Mouse (Mus musculus) CH12.LX (cell line): ENCODE data around the gene Rora. TPM values are rescaled to one million over a fixed set of nuclear protein-coding genes. Genes with fewer than 3 reads are reported as not detected.
A peak's percentile ranks its signal among the peaks of the same experiment; 100 is the strongest.

ENCODE experiments used
- DNase-seq: peaks from one replicate; pipeline ENCODE4 v3.0.0-alpha.2; 2013; ENCODE audit errors: extremely low read depth
- H3K27ac ChIP-seq: 2 replicates; pipeline ENCODE4 v1.5.1; 2012; ENCODE audit warnings: low read depth, mild to moderate bottlenecking, control low read depth, moderate library complexity; ENCODE audit not compliant: insufficient read depth
- H3K27me3 ChIP-seq: replicated peaks from 2 replicates; pipeline ENCODE3; 2012; ENCODE audit warnings: inconsistent platforms
- H3K36me3 ChIP-seq, 2 experiments: replicated peaks in 1 of 2; 2 replicates each; pipeline versions ENCODE3 to v1.6.1; 2012; ENCODE audit warnings: inconsistent platforms in 1 of 2, low read length in 1 of 2, mild to moderate bottlenecking in 1 of 2, mixed read lengths in 1 of 2, moderate library complexity in 1 of 2; ENCODE audit not compliant: control insufficient read depth in 1 of 2, insufficient read depth in 1 of 2
- H3K4me1 ChIP-seq, 2 experiments: 2 replicates each; pipeline ENCODE4 v1.6.1; 2012; ENCODE audit warnings: inconsistent platforms in 1 of 2, moderate library complexity in 1 of 2; ENCODE audit not compliant: insufficient read depth in 2 of 2, control insufficient read depth in 1 of 2
- H3K4me2 ChIP-seq: 2 replicates; pipeline ENCODE4 v1.6.1; 2012; ENCODE audit warnings: low read depth, mild to moderate bottlenecking, control low read depth; ENCODE audit not compliant: poor library complexity, insufficient read depth, severe bottlenecking
- H3K4me3 ChIP-seq, 3 experiments: fragments of 150-350 bp in 1 of 3; sonication (generic) in 1 of 3; replicated peaks in 1 of 3; 2 replicates each; pipeline versions ENCODE3 to v1.5.1; 2011 to 2012; ENCODE audit warnings: low read depth in 2 of 3, low read length in 2 of 3, mild to moderate bottlenecking in 2 of 3, moderate library complexity in 2 of 3, control low read depth in 1 of 3, improper control_type of control experiment in 1 of 3, inconsistent platforms in 1 of 3, mixed read lengths in 1 of 3; ENCODE audit not compliant: poor library complexity in 1 of 3
- H3K79me2 ChIP-seq: replicated peaks from 2 replicates; pipeline ENCODE4 v1.6.1; 2012; ENCODE audit warnings: mild to moderate bottlenecking, moderate library complexity; ENCODE audit not compliant: control insufficient read depth, poor library complexity, insufficient read depth, severe bottlenecking; ENCODE audit errors: extremely low read depth
- H3K9ac ChIP-seq: 2 replicates; pipeline ENCODE4 v1.6.1; 2012; ENCODE audit warnings: low read depth, mild to moderate bottlenecking, control low read depth, moderate library complexity; ENCODE audit not compliant: insufficient read depth
- H3K9me3 ChIP-seq: replicated peaks from 2 replicates; pipeline ENCODE3; 2012; ENCODE audit warnings: low read length, inconsistent platforms, mixed read lengths
- CHD1 ChIP-seq: IDR thresholded peaks from 2 replicates; pipeline ENCODE4 v1.6.1; 2012; ENCODE audit warnings: low read depth, low read length, improper control_type of control experiment, inconsistent platforms
- ELF1 ChIP-seq: IDR thresholded peaks from 2 replicates; pipeline ENCODE4 v1.6.1; 2014; ENCODE audit warnings: low read depth, mild to moderate bottlenecking, inconsistent platforms, low read length, improper control_type of control experiment
- ETS1 ChIP-seq: conservative IDR thresholded peaks from 2 replicates; pipeline ENCODE4 v1.6.1; 2012; ENCODE audit warnings: low read depth, mild to moderate bottlenecking, inconsistent platforms, low read length, improper control_type of control experiment, moderate library complexity
- HCFC1 ChIP-seq: IDR thresholded peaks from 2 replicates; pipeline ENCODE4 v1.6.1; 2012; ENCODE audit warnings: low read depth, mild to moderate bottlenecking, inconsistent platforms, low read length, improper control_type of control experiment
- JUN ChIP-seq: IDR thresholded peaks from 2 replicates; pipeline ENCODE4 v1.6.1; 2011; ENCODE audit warnings: low read depth, mild to moderate bottlenecking, low read length, improper control_type of control experiment, moderate library complexity; ENCODE audit not compliant: insufficient read depth
- JUND ChIP-seq: conservative IDR thresholded peaks from 2 replicates; pipeline ENCODE4 v1.6.1; 2011; ENCODE audit warnings: low read depth, low read length, improper control_type of control experiment
- MAFK ChIP-seq: IDR thresholded peaks from 2 replicates; pipeline ENCODE4 v1.6.1; 2011; ENCODE audit warnings: low read length, improper control_type of control experiment; ENCODE audit not compliant: insufficient replicate concordance
- MEF2A ChIP-seq: IDR thresholded peaks from 2 replicates; pipeline ENCODE4 v1.6.1; 2014; ENCODE audit warnings: low read depth, mild to moderate bottlenecking, inconsistent platforms, low read length, improper control_type of control experiment, borderline replicate concordance
- MXI1 ChIP-seq: IDR thresholded peaks from 2 replicates; pipeline ENCODE4 v1.6.1; 2011; ENCODE audit warnings: mild to moderate bottlenecking, low read depth, low read length, improper control_type of control experiment
- NRF1 ChIP-seq: IDR thresholded peaks from 2 replicates; pipeline ENCODE4 v1.6.1; 2014; ENCODE audit warnings: low read depth, mild to moderate bottlenecking, inconsistent platforms, low read length, improper control_type of control experiment, moderate library complexity
- PAX5 ChIP-seq: IDR thresholded peaks from 2 replicates; pipeline ENCODE4 v1.6.1; 2012; ENCODE audit warnings: low read length, inconsistent platforms, mixed read lengths
- POLR2AphosphoS2 ChIP-seq: IDR thresholded peaks from 2 replicates; pipeline ENCODE4 v1.6.1; 2011; ENCODE audit warnings: low read depth, low read length, improper control_type of control experiment
- SIN3A ChIP-seq: IDR thresholded peaks from 2 replicates; pipeline ENCODE4 v1.6.1; 2012; ENCODE audit warnings: low read length, improper control_type of control experiment, inconsistent platforms
- TBP ChIP-seq: conservative IDR thresholded peaks from 2 replicates; pipeline ENCODE4 v1.6.1; 2011; ENCODE audit warnings: low read depth, low read length, improper control_type of control experiment
- ZNF384 ChIP-seq: IDR thresholded peaks from 2 replicates; pipeline ENCODE4 v1.6.1; 2012; ENCODE audit warnings: low read depth, low read length, improper control_type of control experiment, inconsistent platforms
- dilution Hi-C: fragments of 300-500 bp; cut with MboI; formaldehyde crosslinking; loops from 2 replicates; pipeline ENCODE4 v1.14.3; 2020; ENCODE audit warnings: low sequenced_read_pairs; ENCODE audit not compliant: extremely low pct_unique_long_range_greater_than_20kb, extremely low pct_ligation_motif_present
- in situ Hi-C: fragments of 300-500 bp; cut with MboI; formaldehyde crosslinking; loops from 3 replicates; pipeline ENCODE4 v1.14.3; 2019; ENCODE audit warnings: low sequenced_read_pairs, low pct_ligation_motif_present, low pct_unique_long_range_greater_than_20kb, mixed read lengths
- polyA plus RNA-seq: library from polyadenylated mRNA; unstranded; fragments of >175 nt; gene quantifications from 2 replicates; pipeline ENCODE4 v1.2.1, GENCODE M21; 2012; ENCODE audit warnings: low read depth; ENCODE audit not compliant: insufficient read length
- total RNA-seq, 2 experiments: library from RNA; depleted of rRNA; stranded (reverse); fragments of 300-350 nt in 1 of 2; fragments of >200 nt in 1 of 2; gene quantifications; 2 replicates each; pipeline ENCODE4 v1.2.3; 2012 to 2014

Rora gene
- total and polyA plus RNA-seq, 3 experiments = 0.36 to 0.66 (median 0.64) TPM

DNA sequence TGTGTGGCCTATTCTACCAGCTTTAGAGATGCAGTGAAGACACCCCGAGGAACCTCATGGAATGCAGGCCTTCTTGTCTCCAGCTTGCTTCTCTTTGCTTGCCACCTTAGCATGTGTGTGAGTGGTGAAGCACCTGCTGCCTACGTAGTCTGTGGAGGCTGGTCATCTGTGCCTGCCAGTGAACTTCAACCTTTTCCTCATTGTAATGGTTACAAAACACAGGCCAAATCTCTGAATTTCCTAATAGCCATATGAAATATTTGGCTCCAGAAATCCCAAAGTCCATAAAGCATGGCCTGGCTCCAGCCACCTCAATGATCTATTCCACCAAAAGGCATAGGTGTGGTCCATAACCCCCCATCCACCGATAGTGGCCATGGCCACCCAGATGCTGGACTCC lies 631.4 kb downstream of the Rora start:
- no peak for DNase-seq
- Histone ChIP-seq H3K4me2 (no peak overlapping the region), H3K79me2 (no peaks in the 10 kb centered on the region), H3K27me3 (peaks cover 2% of the 10 kb centered on the region)
- dilution Hi-C loops (no loop called here), in situ Hi-C loops (loop anchor here (25.0 kb wide), 1 partner anchor 323 kb away; no protein-coding TSS in a partner anchor)
- TF ChIP-seq CHD1 (no peak), NRF1 (no peak)
- TF ChIP-seq, all 38 proteins: peak for 0
- H3K9ac ChIP-seq = no peak overlapping the region
- H3K4me1 ChIP-seq = peaks cover 0 to 13% of the 10 kb centered on the region in 2 experiments; a peak in 2 of 4 replicates
- H3K4me3 ChIP-seq = no peak overlapping the region
- no peaks in the 10 kb centered on the region for H3K36me3 ChIP-seq
- peaks cover 3% of the 10 kb centered on the region for H3K9me3 ChIP-seq
- H3K27ac ChIP-seq = no peak overlapping the region

GRCm38 (mm10) chr9:69288113-69288512 lies 634.5 kb downstream of the Rora start:
- Histone ChIP-seq H3K27ac (no peak overlapping the region), H3K79me2 (no peaks in the 10 kb centered on the region)
- TF ChIP-seq SIN3A = no peak
- TF ChIP-seq ETS1 = no peak
- TF ChIP-seq ELF1 = no peak
- TF ChIP-seq ZNF384 = peak; percentile 51; the same call in 1 of the 2 replicates
- TF ChIP-seq, all 38 proteins: peak for 1
- H3K4me3 ChIP-seq = no peak overlapping the region
- dilution Hi-C loops (no loop called here), in situ Hi-C loops (loop anchor here (25.0 kb wide), 1 partner anchor 326 kb away; no protein-coding TSS in a partner anchor)
- H3K4me2 ChIP-seq = no peak overlapping the region
- no peak overlapping the region for H3K9ac ChIP-seq
- H3K27me3 ChIP-seq = peaks cover 2% of the 10 kb centered on the region
- peaks cover 0 to 17% of the 10 kb centered on the region in 2 experiments; a peak in 2 of 4 replicates for H3K4me1 ChIP-seq
- DNase-seq = peak; percentile 17
- H3K9me3 ChIP-seq = peaks cover 6% of the 10 kb centered on the region
- no peaks in the 10 kb centered on the region for H3K36me3 ChIP-seq

- TF ChIP-seq JUND (no peak), MXI1 (no peak), MAFK (no peak), ETS1 (no peak), HCFC1 (no peak), MEF2A (no peak), PAX5 (no peak), TBP (no peak), JUN (no peak), POLR2AphosphoS2 (no peak)
- TF ChIP-seq, all 38 proteins: peak for 0
- peaks cover 6% of the 10 kb centered on the region for H3K9me3 ChIP-seq
- H3K27me3 ChIP-seq = peaks cover 2% of the 10 kb centered on the region
- H3K4me2 ChIP-seq = no peak overlapping the region
- no peaks in the 10 kb centered on the region for H3K79me2 ChIP-seq
- in situ Hi-C loops (loop anchor here (25.0 kb wide), 1 partner anchor 326 kb away; no protein-coding TSS in a partner anchor), dilution Hi-C loops (no loop called here)
- H3K4me1 ChIP-seq = peaks cover 0 to 17% of the 10 kb centered on the region in 2 experiments; a peak in 2 of 4 replicates
- no peak overlapping the region for H3K4me3 ChIP-seq
- no peaks in the 10 kb centered on the region for H3K36me3 ChIP-seq
- H3K27ac ChIP-seq = no peak overlapping the region
- no peak overlapping the region for H3K9ac ChIP-seq
- no peak for DNase-seq
These were observed 635.0 kb downstream of the Rora start for GRCm38 (mm10) chr9:69288586-69288985.
